Mouse (Mus musculus): Measurements from ENCODE around the gene Coro1b.

DNA sequence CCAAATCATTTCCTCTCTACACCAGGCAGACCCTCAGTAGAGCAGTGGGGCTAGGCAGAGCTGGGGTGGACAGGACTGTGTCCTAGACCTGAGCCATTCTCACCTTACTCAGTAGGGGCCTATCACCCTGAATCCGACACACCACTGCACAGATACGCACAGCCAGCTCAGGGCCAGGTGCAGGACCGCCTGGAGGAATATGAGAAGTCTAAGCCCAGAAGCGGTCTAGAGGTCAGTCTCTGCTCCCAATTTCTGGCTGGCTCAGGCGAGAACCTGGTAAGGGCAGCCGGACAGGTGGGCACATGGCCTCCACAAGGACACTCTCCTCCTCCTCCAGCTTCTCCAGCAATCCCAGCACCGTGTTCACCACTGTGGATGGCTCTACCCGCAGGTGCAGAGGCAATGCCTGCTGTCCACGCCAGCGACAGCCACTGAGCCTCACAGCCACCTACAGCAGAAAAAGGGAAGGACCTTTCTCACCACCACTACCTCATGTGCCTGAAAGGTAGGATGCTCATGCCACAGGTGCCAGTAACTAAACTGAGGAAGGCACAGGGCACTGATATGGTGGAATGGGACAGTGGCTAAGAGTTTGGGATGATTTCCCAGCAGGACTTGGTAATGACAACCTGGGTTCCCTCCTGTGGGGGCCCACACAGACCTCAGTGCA is 22.4 kb downstream of the Coro1b start:
- TF ChIP-seq CTCF (IDR thresholded peaks at IDR 0.05; ENCODE audit: low read depth, low read length) (no peak), POLR2A (IDR thresholded peaks at IDR 0.05; ENCODE audit: borderline replicate concordance, low read depth, low read length) (no peak)
